Mouse (Mus musculus): ENCODE results near the gene Fam161b.
A peak's percentile ranks its signal among the peaks of the same experiment; 100 is the strongest.

The Fam161b gene

GRCm38 (mm10) chr12:84361555-84362489 lies at the start of gene Fam161b, which contains the start of gene Coq6:
Gene Fam161b, minus strand, starts transcription at chr12:84361833.
Gene Coq6, plus strand, starts transcription at chr12:84361657.
- peak; percentile 99 for DNase-seq

- peak; percentile 91 for DNase-seq
These were observed 47.3 kb upstream of the Fam161b start, which contains the start of the genes Entpd5 and Bbof1 for GRCm38 (mm10) chr12:84408819-84409507. Gene Entpd5, minus strand, starts transcription at chr12:84409029. Gene Bbof1, plus strand, starts transcription at chr12:84409071.

- peak; percentile 56 for DNase-seq
These were observed 46.5 kb upstream of the Fam161b start for GRCm38 (mm10) chr12:84407874-84408818.

- DNase-seq: no peak
These were observed 45.6 kb upstream of the Fam161b start for GRCm38 (mm10) chr12:84407259-84407658.

GRCm38 (mm10) chr12:84404541-84404940 lies 42.9 kb upstream of the Fam161b start:
- no peak for DNase-seq

- DNase-seq: no peak
These were observed 41.3 kb upstream of the Fam161b start for GRCm38 (mm10) chr12:84402923-84403322.

GRCm38 (mm10) chr12:84400653-84401052 lies 39.0 kb upstream of the Fam161b start:
- DNase-seq: no peak

- DNase-seq: no peak
These were observed 38.4 kb upstream of the Fam161b start for GRCm38 (mm10) chr12:84400068-84400467.

- DNase-seq: no peak
These were observed 38.0 kb upstream of the Fam161b start for GRCm38 (mm10) chr12:84399663-84400062.

- DNase-seq: no peak
These were observed 37.5 kb upstream of the Fam161b start for GRCm38 (mm10) chr12:84399135-84399534.

- DNase-seq: no peak
These were observed 37.0 kb upstream of the Fam161b start for GRCm38 (mm10) chr12:84398629-84399028.

- no peak for DNase-seq
These were observed 36.1 kb upstream of the Fam161b start for GRCm38 (mm10) chr12:84397685-84398084.

- DNase-seq: no peak
These were observed 35.5 kb upstream of the Fam161b start for GRCm38 (mm10) chr12:84396947-84397679.

- no peak for DNase-seq
These were observed 32.2 kb upstream of the Fam161b start for GRCm38 (mm10) chr12:84393847-84394246.

GRCm38 (mm10) chr12:84392681-84393080 lies 31.0 kb upstream of the Fam161b start:
- DNase-seq: no peak

- no peak for DNase-seq
These were observed 28.7 kb upstream of the Fam161b start for GRCm38 (mm10) chr12:84390336-84390735.

- DNase-seq: no peak
These were observed 27.3 kb upstream of the Fam161b start for GRCm38 (mm10) chr12:84388774-84389400.

GRCm38 (mm10) chr12:84388097-84388496 lies 26.5 kb upstream of the Fam161b start:
- no peak for DNase-seq

GRCm38 (mm10) chr12:84385408-84385807 lies 23.8 kb upstream of the Fam161b start:
- no peak for DNase-seq

GRCm38 (mm10) chr12:84384644-84385081 lies 23.0 kb upstream of the Fam161b start:
- DNase-seq: no peak

GRCm38 (mm10) chr12:84382369-84382768 lies 20.7 kb upstream of the Fam161b start:
- no peak for DNase-seq
